Mouse (Mus musculus): Measurements from ENCODE around the gene Prps1.

GRCm38 (mm10) chrX:140500306-140500705 is 43.9 kb downstream of the Prps1 start:
- TF ChIP-seq CTCF (IDR thresholded peaks at IDR 0.05; ENCODE audit: extremely low read depth, insufficient read depth, insufficient read length, insufficient replicate concordance) (no peak), POLR2A (IDR thresholded peaks at IDR 0.05; ENCODE audit: low read depth, low read length) (no peak)

All from spleen, adult 2 months (tissue).